Mouse (Mus musculus) CH12.LX (cell line): Measurements from ENCODE around the gene Poln. TPM values are rescaled to one million over a fixed set of nuclear protein-coding genes. Genes with fewer than 3 reads are reported as not detected.
A peak's percentile ranks its signal among the peaks of the same experiment; 100 is the strongest.

Experiments
- DNase-seq: peaks from one replicate; pipeline ENCODE4 v3.0.0-alpha.2; 2013; ENCODE audit errors: extremely low read depth
- H3K27ac ChIP-seq: 2 replicates; pipeline ENCODE4 v1.5.1; 2012; ENCODE audit warnings: low read depth, mild to moderate bottlenecking, control low read depth, moderate library complexity; ENCODE audit not compliant: insufficient read depth
- H3K27me3 ChIP-seq: replicated peaks from 2 replicates; pipeline ENCODE3; 2012; ENCODE audit warnings: inconsistent platforms
- H3K36me3 ChIP-seq, 2 experiments: replicated peaks in 1 of 2; 2 replicates each; pipeline versions ENCODE3 to v1.6.1; 2012; ENCODE audit warnings: inconsistent platforms in 1 of 2, low read length in 1 of 2, mild to moderate bottlenecking in 1 of 2, mixed read lengths in 1 of 2, moderate library complexity in 1 of 2; ENCODE audit not compliant: control insufficient read depth in 1 of 2, insufficient read depth in 1 of 2
- H3K4me1 ChIP-seq, 2 experiments: 2 replicates each; pipeline ENCODE4 v1.6.1; 2012; ENCODE audit warnings: inconsistent platforms in 1 of 2, moderate library complexity in 1 of 2; ENCODE audit not compliant: insufficient read depth in 2 of 2, control insufficient read depth in 1 of 2
- H3K4me2 ChIP-seq: 2 replicates; pipeline ENCODE4 v1.6.1; 2012; ENCODE audit warnings: low read depth, mild to moderate bottlenecking, control low read depth; ENCODE audit not compliant: poor library complexity, insufficient read depth, severe bottlenecking
- H3K4me3 ChIP-seq, 3 experiments: fragments of 150-350 bp in 1 of 3; sonication (generic) in 1 of 3; replicated peaks in 1 of 3; 2 replicates each; pipeline versions ENCODE3 to v1.5.1; 2011 to 2012; ENCODE audit warnings: low read depth in 2 of 3, low read length in 2 of 3, mild to moderate bottlenecking in 2 of 3, moderate library complexity in 2 of 3, control low read depth in 1 of 3, improper control_type of control experiment in 1 of 3, inconsistent platforms in 1 of 3, mixed read lengths in 1 of 3; ENCODE audit not compliant: poor library complexity in 1 of 3
- H3K79me2 ChIP-seq: replicated peaks from 2 replicates; pipeline ENCODE4 v1.6.1; 2012; ENCODE audit warnings: mild to moderate bottlenecking, moderate library complexity; ENCODE audit not compliant: control insufficient read depth, poor library complexity, insufficient read depth, severe bottlenecking; ENCODE audit errors: extremely low read depth
- H3K9ac ChIP-seq: 2 replicates; pipeline ENCODE4 v1.6.1; 2012; ENCODE audit warnings: low read depth, mild to moderate bottlenecking, control low read depth, moderate library complexity; ENCODE audit not compliant: insufficient read depth
- H3K9me3 ChIP-seq: replicated peaks from 2 replicates; pipeline ENCODE3; 2012; ENCODE audit warnings: low read length, inconsistent platforms, mixed read lengths
- BHLHE40 ChIP-seq: IDR thresholded peaks from 2 replicates; pipeline ENCODE4 v1.6.1; 2011; ENCODE audit warnings: mild to moderate bottlenecking, low read depth, low read length, improper control_type of control experiment
- CHD1 ChIP-seq: IDR thresholded peaks from 2 replicates; pipeline ENCODE4 v1.6.1; 2012; ENCODE audit warnings: low read depth, low read length, improper control_type of control experiment, inconsistent platforms
- CHD2 ChIP-seq: IDR thresholded peaks from 2 replicates; pipeline ENCODE4 v1.6.1; 2011; ENCODE audit warnings: low read length, improper control_type of control experiment
- CTCF ChIP-seq, 2 experiments: IDR thresholded peaks in 1 of 2; conservative IDR thresholded peaks in 1 of 2; 2 replicates each; pipeline ENCODE4 v1.5.1; 2011 to 2012; ENCODE audit warnings: low read depth in 2 of 2, low read length in 2 of 2, improper control_type of control experiment in 1 of 2, inconsistent platforms in 1 of 2, mild to moderate bottlenecking in 1 of 2, moderate library complexity in 1 of 2
- ELF1 ChIP-seq: IDR thresholded peaks from 2 replicates; pipeline ENCODE4 v1.6.1; 2014; ENCODE audit warnings: low read depth, mild to moderate bottlenecking, inconsistent platforms, low read length, improper control_type of control experiment
- EP300 ChIP-seq: IDR thresholded peaks from 2 replicates; pipeline ENCODE4 v1.6.1; 2011; ENCODE audit warnings: low read length, improper control_type of control experiment
- HCFC1 ChIP-seq: IDR thresholded peaks from 2 replicates; pipeline ENCODE4 v1.6.1; 2012; ENCODE audit warnings: low read depth, mild to moderate bottlenecking, inconsistent platforms, low read length, improper control_type of control experiment
- IRF4 ChIP-seq: IDR thresholded peaks from 2 replicates; pipeline ENCODE4 v1.6.1; 2014; ENCODE audit warnings: low read depth, mild to moderate bottlenecking, inconsistent platforms, low read length, improper control_type of control experiment
- KAT2A ChIP-seq: IDR thresholded peaks from 2 replicates; pipeline ENCODE4 v1.6.1; 2012; ENCODE audit warnings: low read length, improper control_type of control experiment, inconsistent platforms; ENCODE audit not compliant: insufficient replicate concordance
- MAFK ChIP-seq: IDR thresholded peaks from 2 replicates; pipeline ENCODE4 v1.6.1; 2011; ENCODE audit warnings: low read length, improper control_type of control experiment; ENCODE audit not compliant: insufficient replicate concordance
- MAX ChIP-seq: IDR thresholded peaks from 2 replicates; pipeline ENCODE4 v1.6.1; 2011; ENCODE audit warnings: low read length, improper control_type of control experiment
- MAZ ChIP-seq: IDR thresholded peaks from 2 replicates; pipeline ENCODE4 v1.6.1; 2012; ENCODE audit warnings: low read depth, mild to moderate bottlenecking, inconsistent platforms, low read length, improper control_type of control experiment, moderate library complexity
- MEF2A ChIP-seq: IDR thresholded peaks from 2 replicates; pipeline ENCODE4 v1.6.1; 2014; ENCODE audit warnings: low read depth, mild to moderate bottlenecking, inconsistent platforms, low read length, improper control_type of control experiment, borderline replicate concordance
- MXI1 ChIP-seq: IDR thresholded peaks from 2 replicates; pipeline ENCODE4 v1.6.1; 2011; ENCODE audit warnings: mild to moderate bottlenecking, low read depth, low read length, improper control_type of control experiment
- NELFE ChIP-seq: IDR thresholded peaks from 2 replicates; pipeline ENCODE4 v1.6.1; 2011; ENCODE audit warnings: low read depth, low read length, improper control_type of control experiment
- PAX5 ChIP-seq: IDR thresholded peaks from 2 replicates; pipeline ENCODE4 v1.6.1; 2012; ENCODE audit warnings: low read length, inconsistent platforms, mixed read lengths
- POLR2A ChIP-seq: IDR thresholded peaks from 2 replicates; pipeline ENCODE4 v1.6.1; 2011; ENCODE audit warnings: low read depth, mild to moderate bottlenecking, improper control_type of control experiment, low read length
- POLR2AphosphoS2 ChIP-seq: IDR thresholded peaks from 2 replicates; pipeline ENCODE4 v1.6.1; 2011; ENCODE audit warnings: low read depth, low read length, improper control_type of control experiment
- RAD21 ChIP-seq: IDR thresholded peaks from 2 replicates; pipeline ENCODE4 v1.6.1; 2011; ENCODE audit warnings: low read depth, mild to moderate bottlenecking, low read length, improper control_type of control experiment, moderate library complexity
- SIN3A ChIP-seq: IDR thresholded peaks from 2 replicates; pipeline ENCODE4 v1.6.1; 2012; ENCODE audit warnings: low read length, improper control_type of control experiment, inconsistent platforms
- SMC3 ChIP-seq: IDR thresholded peaks from 2 replicates; pipeline ENCODE4 v1.6.1; 2011; ENCODE audit warnings: low read depth, low read length, improper control_type of control experiment
- TBP ChIP-seq: conservative IDR thresholded peaks from 2 replicates; pipeline ENCODE4 v1.6.1; 2011; ENCODE audit warnings: low read depth, low read length, improper control_type of control experiment
- TCF12 ChIP-seq: IDR thresholded peaks from 2 replicates; pipeline ENCODE4 v1.6.1; 2014; ENCODE audit warnings: low read depth, mild to moderate bottlenecking, inconsistent platforms, low read length, improper control_type of control experiment
- UBTF ChIP-seq: IDR thresholded peaks from 2 replicates; pipeline ENCODE4 v1.6.1; 2012; ENCODE audit warnings: low read depth, mild to moderate bottlenecking, inconsistent platforms, low read length, improper control_type of control experiment, moderate library complexity
- USF1 ChIP-seq: IDR thresholded peaks from 2 replicates; pipeline ENCODE4 v1.6.1; 2014; ENCODE audit warnings: low read depth, mild to moderate bottlenecking, inconsistent platforms, low read length, improper control_type of control experiment
- USF2 ChIP-seq: conservative IDR thresholded peaks from 2 replicates; pipeline ENCODE4 v1.6.1; 2011; ENCODE audit warnings: low read depth, low read length, improper control_type of control experiment
- ZC3H11A ChIP-seq: IDR thresholded peaks from 2 replicates; pipeline ENCODE4 v1.6.1; 2012; ENCODE audit warnings: low read depth, mild to moderate bottlenecking, inconsistent platforms, low read length, improper control_type of control experiment
- ZMIZ1 ChIP-seq: IDR thresholded peaks from 2 replicates; pipeline ENCODE4 v1.6.1; 2012; ENCODE audit warnings: low read depth, mild to moderate bottlenecking, inconsistent platforms, low read length, improper control_type of control experiment
- ZNF384 ChIP-seq: IDR thresholded peaks from 2 replicates; pipeline ENCODE4 v1.6.1; 2012; ENCODE audit warnings: low read depth, low read length, improper control_type of control experiment, inconsistent platforms
- dilution Hi-C: fragments of 300-500 bp; cut with MboI; formaldehyde crosslinking; loops from 2 replicates; pipeline ENCODE4 v1.14.3; 2020; ENCODE audit warnings: low sequenced_read_pairs; ENCODE audit not compliant: extremely low pct_unique_long_range_greater_than_20kb, extremely low pct_ligation_motif_present
- in situ Hi-C: fragments of 300-500 bp; cut with MboI; formaldehyde crosslinking; loops from 3 replicates; pipeline ENCODE4 v1.14.3; 2019; ENCODE audit warnings: low sequenced_read_pairs, low pct_ligation_motif_present, low pct_unique_long_range_greater_than_20kb, mixed read lengths
- polyA plus RNA-seq: library from polyadenylated mRNA; unstranded; fragments of >175 nt; gene quantifications from 2 replicates; pipeline ENCODE4 v1.2.1, GENCODE M21; 2012; ENCODE audit warnings: low read depth; ENCODE audit not compliant: insufficient read length
- total RNA-seq, 2 experiments: library from RNA; depleted of rRNA; stranded (reverse); fragments of 300-350 nt in 1 of 2; fragments of >200 nt in 1 of 2; gene quantifications; 2 replicates each; pipeline ENCODE4 v1.2.3; 2012 to 2014

Poln gene
- total and polyA plus RNA-seq, 3 experiments = 0.25 to 0.64 (median 0.39) TPM

DNA sequence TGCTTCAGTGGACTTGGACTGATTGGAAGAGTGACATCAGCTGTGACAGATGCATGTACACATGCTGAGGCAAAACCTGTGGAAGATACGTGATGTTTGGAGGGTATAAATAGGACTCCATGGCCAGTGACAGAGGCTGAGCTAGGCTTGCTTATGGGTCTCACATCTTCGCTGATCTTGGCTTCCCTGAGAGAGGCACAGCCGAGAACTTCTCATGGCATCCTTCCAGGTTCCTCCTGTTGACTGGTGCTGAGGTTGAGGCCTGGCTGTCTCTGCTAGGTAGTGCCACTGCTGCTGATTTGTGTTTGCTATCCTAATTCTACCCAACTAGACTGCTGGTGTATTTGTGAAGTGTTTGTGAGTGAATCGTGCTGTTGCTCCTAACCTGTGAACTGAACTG, 150.3 kb downstream of the Poln start:
- dilution Hi-C loops = no loop called here
- in situ Hi-C loops = loop anchor here (5.0 kb wide), 1 partner anchor 93 kb away; no protein-coding TSS in a partner anchor
- no peak for TF ChIP-seq ELF1
- TF ChIP-seq KAT2A = no peak

DNA sequence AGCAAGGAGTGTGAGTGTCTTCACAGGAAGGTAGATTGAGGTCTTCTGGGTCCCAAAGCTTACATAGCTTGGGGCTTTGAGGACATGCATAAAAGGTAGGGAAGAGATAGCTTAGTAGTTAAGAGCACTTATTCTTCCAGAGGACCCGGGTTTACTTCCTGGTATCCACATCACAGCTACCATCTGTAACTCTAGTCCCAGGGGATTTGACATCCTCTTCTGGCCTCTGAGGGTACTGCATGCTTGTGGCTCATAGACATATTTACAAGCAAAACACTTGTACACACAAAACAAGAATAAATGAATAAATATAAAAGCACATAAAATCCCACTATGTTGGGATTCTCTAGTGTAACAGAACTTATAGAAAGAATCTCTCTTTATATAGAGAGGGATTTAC, 154.6 kb downstream of the Poln start:
- H3K9me3 ChIP-seq = no peaks in the 10 kb centered on the region
- no peak overlapping the region for H3K4me3 ChIP-seq
- 0 out of 4 replicates have a peak, but pooled peaks cover 0 to 2% of the 10 kb centered on the region in 2 experiments for H3K4me1 ChIP-seq
- H3K27me3 ChIP-seq = no peaks in the 10 kb centered on the region
- no peak overlapping the region for H3K27ac ChIP-seq
- no peak overlapping the region for H3K9ac ChIP-seq
- dilution Hi-C loops = no loop called here
- no peaks in the 10 kb centered on the region for H3K79me2 ChIP-seq
- no peaks in the 10 kb centered on the region for H3K36me3 ChIP-seq
- in situ Hi-C loops = loop anchor here (5.0 kb wide), 1 partner anchor 98 kb away; no protein-coding TSS in a partner anchor
- TF ChIP-seq POLR2A (no peak), EP300 (no peak), USF2 (no peak), PAX5 (no peak), ELF1 (peak; percentile 51; the same call in 1 of the 2 replicates), POLR2AphosphoS2 (no peak), ZMIZ1 (no peak), CTCF (conservative IDR thresholded peaks at IDR 0.05 in 1 of 2, IDR thresholded peaks at IDR 0.05 in 1 of 2; ENCODE audit: low read depth in 2 of 2, low read length in 2 of 2) (peak; percentile 75 to 99), TBP (no peak), TCF12 (no peak), NELFE (no peak), MAFK (no peak), RAD21 (no peak; the same call in 1 of the 2 replicates), ZNF384 (no peak), MEF2A (no peak), UBTF (no peak), MAX (no peak), IRF4 (no peak), HCFC1 (no peak), SIN3A (no peak), BHLHE40 (no peak), CHD2 (no peak), ZC3H11A (no peak), SMC3 (0 out of 2 replicates have a peak, but pooled peaks have one; percentile 11), MAZ (no peak), MXI1 (no peak), USF1 (no peak), CHD1 (no peak), KAT2A (peak; percentile 81)
- peak; percentile 55 for DNase-seq
- H3K4me2 ChIP-seq = no peak overlapping the region

More for the DNA sequence above, 150.3 kb downstream of the Poln start:
- Histone ChIP-seq H3K4me2 (no peak overlapping the region), H3K4me3 (no peak overlapping the region), H3K9me3 (no peaks in the 10 kb centered on the region), H3K79me2 (no peaks in the 10 kb centered on the region), H3K27ac (no peak overlapping the region), H3K4me1 (0 out of 4 replicates have a peak, but pooled peaks cover 0 to 2% of the 10 kb centered on the region in 2 experiments), H3K36me3 (no peaks in the 10 kb centered on the region), H3K27me3 (no peaks in the 10 kb centered on the region), H3K9ac (no peak overlapping the region)
- DNase-seq = no peak
